Mouse (Mus musculus): Measurements from ENCODE around the gene Olfr1445.

Olfr1445 gene

DNA sequence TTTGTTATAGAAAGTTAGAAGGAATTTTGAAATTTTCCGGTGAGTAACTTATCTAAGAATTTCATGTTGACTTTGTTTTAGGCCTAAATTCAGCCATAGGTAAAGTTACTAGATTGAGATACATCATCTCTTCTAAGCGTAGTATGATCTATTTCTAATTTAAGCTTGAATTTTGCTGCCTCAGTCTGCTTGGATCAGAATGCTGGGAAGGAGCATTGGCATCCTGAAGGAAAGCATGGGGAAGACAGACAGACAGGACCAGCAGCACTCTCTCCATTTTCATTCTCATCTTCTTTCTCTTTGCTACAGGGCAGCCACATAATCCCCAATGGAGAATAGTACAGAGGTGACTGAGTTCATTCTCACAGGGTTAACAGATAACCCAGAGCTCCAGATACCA is at the start of gene Olfr1445:
Olfr1445 (plus strand) TSS at position 301 of the 400 bp plus-strand sequence.
- no peak for DNase-seq (ENCODE audit: extremely low read depth, insufficient read length, low spot score)

DNA sequence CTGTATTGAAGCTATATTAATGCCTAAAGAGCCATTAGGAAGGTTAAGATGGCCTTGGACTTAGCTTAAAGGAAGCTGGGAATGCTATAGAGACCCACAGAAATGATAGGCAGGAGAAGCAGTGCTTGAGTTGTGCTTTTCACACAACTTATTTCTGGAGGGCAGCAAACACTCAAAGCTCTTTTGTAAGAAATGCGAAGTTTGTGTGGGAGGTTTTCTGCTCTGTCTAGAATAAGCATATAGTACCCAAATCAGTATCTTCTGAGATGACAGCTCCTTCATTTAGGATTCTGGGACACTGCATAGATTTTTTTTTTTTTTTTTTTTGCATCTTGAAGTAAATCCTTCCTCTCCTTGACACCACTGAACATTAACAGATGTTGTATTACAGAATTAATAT is 45.1 kb upstream of the Olfr1445 start:
- no peak for DNase-seq (ENCODE audit: extremely low read depth, insufficient read length, low spot score)

DNA sequence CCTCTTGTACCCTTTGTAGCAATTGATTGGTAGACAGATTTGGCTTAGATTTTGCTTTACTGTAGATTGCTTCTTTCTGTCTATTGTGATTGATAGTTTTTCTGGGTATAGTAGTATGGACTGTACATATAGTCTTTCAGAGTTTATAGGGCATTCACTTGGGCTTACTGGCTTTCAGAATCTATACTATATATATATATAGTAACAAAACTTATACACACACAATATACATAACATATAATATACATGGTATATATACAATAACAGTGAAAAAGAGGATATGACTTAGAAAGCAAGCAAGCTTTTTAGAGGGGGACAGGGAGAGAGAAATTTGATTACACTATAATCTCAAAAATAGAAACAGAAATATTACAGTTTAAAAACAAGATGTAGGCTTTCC is 37.3 kb upstream of the Olfr1445 start, which contains the start of gene Gm5244:
Gm5244 (plus strand) TSS at position 301 of the 400 bp plus-strand sequence.
- no peak for DNase-seq (ENCODE audit: extremely low read depth, insufficient read length, low spot score)

DNA sequence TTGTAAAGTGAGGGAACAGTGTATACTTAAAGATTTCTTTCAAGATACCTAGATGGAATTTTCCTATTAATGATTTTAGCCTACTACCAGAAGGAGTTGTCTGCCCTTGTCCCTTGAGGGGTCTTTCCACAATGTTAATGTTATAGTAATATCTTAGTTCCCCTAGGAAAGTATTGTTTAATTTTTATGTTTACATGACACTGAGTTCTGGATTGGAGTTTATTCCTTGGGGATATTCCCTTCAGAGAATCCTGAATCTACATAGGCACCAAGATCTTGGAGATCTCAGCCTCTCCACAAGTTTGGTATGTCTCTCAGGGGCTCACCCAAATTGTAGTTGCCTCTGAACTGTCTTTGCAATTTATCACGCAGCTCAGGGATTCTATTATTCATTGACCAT is 26.7 kb upstream of the Olfr1445 start, which contains the start of gene Olfr1444:
Olfr1444 (plus strand) TSS at position 301 of the 400 bp plus-strand sequence.
- DNase-seq (ENCODE audit: extremely low read depth, insufficient read length, low spot score) = no peak

DNA sequence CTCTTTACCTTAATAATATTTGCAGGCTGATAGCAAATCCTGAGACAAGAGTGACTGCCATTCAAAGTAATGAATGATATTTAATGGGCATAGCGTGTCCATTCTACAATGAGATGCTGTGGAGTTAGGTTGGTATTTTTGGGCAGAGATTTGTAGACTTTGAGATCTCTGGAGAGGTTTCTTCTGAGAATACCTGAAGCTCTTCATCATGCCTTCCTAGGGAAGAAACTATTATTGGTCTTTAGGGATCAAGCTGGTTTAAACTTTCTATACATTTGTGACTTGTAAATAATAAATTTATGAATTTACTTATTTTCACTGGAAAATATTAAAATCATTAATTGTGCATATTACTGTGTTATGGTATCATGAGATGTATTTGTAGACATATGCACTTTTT is 9.8 kb downstream of the Olfr1445 start, which contains the start of gene Olfr1446:
Olfr1446 (minus strand) TSS at position 101 of the 400 bp plus-strand sequence.
- no peak for DNase-seq (ENCODE audit: extremely low read depth, insufficient read length, low spot score)

DNA sequence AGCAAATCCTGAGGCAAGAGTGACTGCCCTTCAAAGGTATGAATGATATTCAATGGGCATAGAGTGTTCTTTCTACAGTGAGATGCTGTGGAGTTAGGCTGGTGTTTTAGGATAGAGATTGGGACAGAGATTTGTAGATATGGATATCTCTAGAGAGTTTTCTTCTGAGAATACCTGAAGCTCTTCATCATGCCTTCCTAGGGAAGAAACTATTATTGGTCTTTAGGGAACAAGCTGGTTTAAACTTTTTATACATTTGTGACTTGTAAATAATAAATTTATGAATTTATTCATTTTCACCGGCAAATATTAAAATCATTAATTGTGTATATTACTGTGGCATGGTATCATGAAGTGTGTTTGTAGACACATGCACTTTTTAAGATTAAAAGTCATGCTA is 20.0 kb downstream of the Olfr1445 start, which contains the start of gene Olfr1447:
Olfr1447 (minus strand) TSS at position 101 of the 400 bp plus-strand sequence.
- no peak for DNase-seq (ENCODE audit: extremely low read depth, insufficient read length, low spot score)

DNA sequence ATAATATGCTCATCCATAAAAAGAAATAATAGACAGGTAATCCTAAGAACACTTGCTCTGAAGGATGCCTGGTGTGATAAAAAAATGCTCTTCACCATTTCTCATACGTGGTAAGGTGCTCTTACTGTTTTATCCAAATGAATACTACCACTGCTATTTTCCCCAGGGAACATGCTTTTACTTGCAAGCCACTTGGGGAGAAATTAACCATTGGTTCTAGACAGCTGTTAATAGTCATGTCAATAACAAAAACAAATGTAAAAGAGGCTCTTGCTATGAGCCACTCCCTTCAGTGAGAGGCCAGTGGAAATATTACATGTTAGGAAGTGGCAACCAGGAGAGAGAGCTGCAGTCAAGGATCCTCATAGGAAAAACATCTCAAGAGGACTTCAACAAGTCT is 40.7 kb downstream of the Olfr1445 start, which contains the start of gene Olfr1448:
Olfr1448 (minus strand) TSS at position 101 of the 400 bp plus-strand sequence.
- DNase-seq (ENCODE audit: extremely low read depth, insufficient read length, low spot score) = no peak

DNA sequence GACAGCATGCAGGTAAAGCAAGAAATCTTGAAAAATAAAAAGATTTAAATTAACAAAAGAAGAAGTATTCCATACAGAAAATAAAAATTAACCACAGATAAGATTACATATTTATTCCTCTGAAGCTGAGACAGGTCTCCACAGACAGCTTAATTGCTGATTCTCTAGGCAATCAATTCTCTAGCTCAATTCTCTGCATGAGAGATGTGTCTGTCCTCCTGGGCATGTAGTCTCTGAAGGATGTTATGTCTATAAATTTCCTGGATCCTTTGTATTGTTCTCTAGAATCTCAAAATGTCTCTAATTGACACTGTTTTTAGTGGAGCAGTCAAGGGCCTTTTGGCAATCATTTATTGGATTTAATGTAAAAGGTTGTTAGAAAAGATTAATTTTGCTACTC is 46.9 kb downstream of the Olfr1445 start, which contains the start of gene Olfr1449:
Olfr1449 (plus strand) TSS at position 301 of the 400 bp plus-strand sequence.
- no peak for DNase-seq (ENCODE audit: extremely low read depth, insufficient read length, low spot score)

Measured in 3134 (cell line).